Mouse (Mus musculus) gastrocnemius, postnatal 25 days (tissue): ENCODE data around the gene Khdc4. TPM values are rescaled to one million over a fixed set of nuclear protein-coding genes. Genes with fewer than 3 reads are reported as not detected.

ENCODE experiments used
- DNase-seq: peaks from one replicate; pipeline ENCODE4 v3.0.0; 2022
- total RNA-seq, 2 experiments: library from RNA; stranded (reverse); gene quantifications; 1 replicate in 1 of 2; 2 replicates in 1 of 2; pipeline ENCODE4 v1.2.3; 2021

The Khdc4 gene
- total RNA-seq, 2 experiments from 2014 or later, result 22.6 to 23.0 TPM

- DNase-seq, result peak; percentile 21
Measured at GRCm38 (mm10) chr3:88719098-88719497, 33.5 kb downstream of the Khdc4 start.

- DNase-seq, result no peak
Measured at GRCm38 (mm10) chr3:88736556-88736955, 51.0 kb downstream of the Khdc4 start.

DNA sequence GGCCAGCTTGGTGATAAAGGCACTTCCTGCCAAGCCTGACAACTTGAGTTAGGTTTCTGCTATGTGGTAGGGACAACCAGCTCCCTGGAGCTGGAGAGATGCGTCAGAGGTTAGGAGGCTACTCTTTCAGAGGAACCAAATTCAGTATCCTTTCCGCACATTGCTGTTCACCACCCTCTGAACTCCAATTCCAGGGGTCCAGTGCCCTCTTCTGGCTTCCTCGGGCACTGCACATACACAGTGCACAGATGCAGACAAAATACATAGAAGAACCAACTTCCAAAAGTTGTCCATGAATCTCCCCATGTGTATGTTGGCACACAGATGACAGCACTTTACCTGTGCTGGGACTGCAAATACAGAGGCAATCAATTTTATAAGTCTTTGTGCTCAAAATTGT, 53.0 kb downstream of the Khdc4 start:
- DNase-seq, result peak; percentile 34

GRCm38 (mm10) chr3:88740147-88740546, 54.5 kb downstream of the Khdc4 start:
- no peak for DNase-seq

DNA sequence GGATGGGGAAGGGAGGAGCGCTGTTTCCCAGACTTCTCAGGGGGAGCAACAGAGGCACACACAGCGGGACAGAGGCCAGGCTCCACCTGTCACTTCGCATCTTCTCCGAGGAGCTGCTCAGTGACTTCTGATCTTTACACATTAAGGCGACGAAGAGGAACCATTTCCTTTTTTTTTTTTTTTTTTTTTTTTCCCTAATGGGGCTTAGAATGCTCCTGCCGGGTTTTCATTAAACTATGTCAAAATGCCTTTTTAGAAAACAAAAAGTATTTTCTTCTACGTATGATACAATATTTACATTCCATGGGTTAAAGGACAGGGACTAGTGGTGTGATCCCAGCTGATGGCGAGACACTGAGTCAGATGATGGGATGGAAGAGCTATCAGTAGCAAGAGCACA, 59.9 kb downstream of the Khdc4 start:
- no peak for DNase-seq

DNA sequence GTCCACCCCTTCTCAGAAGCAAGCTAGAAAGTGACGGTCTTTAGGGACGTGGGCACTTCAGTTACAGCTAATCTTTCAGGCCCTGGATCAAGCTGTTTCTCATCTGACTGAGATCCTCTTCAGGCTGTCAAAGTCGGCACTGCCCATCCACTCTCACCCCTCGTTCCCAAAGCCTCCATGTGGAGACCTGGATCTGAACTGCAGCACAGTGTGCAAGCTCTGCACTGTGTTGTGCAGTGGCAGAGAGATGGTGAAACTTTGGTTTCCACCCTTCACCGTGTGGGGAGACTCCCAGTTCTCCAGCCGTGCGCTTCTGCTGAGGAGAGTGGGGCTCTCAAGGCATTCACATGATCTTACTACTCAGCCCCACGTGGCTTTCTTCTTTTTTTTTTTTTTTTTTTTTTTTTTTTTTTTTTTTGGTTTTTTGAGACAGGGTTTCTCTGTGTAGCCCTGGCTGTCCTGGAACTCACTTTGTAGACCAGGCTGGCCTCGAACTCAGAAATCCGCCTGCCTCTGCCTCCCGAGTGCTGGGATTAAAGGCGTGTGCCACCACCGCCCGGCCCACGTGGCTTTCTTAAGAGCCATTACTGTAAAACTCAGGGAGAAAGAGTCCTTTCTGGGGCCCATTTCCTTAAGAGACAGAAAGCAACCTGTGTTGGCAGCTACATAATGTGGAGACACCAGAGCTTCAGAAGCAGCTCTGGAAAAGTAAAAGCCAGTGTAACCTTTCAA, 60.7 kb downstream of the Khdc4 start:
- DNase-seq, result no peak

- DNase-seq, result no peak
Measured at GRCm38 (mm10) chr3:88746871-88747231, 61.2 kb downstream of the Khdc4 start.

DNA sequence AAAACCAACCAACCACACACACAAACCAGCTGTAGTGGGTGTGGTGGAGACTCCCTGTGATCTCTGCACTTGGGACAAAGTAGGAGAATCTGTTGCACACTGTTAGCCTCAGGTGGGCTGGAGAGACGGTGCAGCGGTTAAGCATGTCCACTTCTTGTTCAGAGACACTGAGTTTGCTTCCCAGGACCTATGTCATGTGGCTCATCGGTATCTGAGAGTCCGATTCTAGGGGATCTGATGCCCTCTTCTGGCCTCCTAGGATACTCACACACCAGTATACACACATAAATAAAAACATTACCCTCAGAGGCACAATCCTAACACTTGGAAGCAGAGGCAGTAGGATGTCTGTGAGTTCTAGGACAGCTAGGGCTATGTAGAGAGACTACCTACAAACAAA, 68.7 kb downstream of the Khdc4 start:
- no peak for DNase-seq

DNA sequence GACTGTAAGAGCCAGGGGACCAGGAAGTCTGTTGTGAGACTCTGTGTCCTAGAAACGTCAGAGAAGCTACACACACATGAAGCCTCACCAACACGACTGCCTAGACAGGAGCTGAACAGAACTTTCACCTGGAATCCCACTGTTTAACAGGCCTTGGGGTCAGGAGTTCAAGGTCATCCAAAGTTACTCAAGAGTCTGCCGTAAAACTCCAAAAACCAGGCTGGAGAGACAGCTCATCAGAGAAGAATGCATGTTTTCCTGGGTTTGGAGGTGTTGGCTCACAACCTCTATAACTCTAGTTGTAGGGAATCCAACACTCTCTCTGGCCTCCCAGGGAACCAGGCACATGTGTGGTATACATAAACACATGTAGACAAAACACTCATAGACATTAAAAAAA, 69.9 kb downstream of the Khdc4 start:
- no peak for DNase-seq

GRCm38 (mm10) chr3:88756276-88756675, 70.7 kb downstream of the Khdc4 start:
- no peak for DNase-seq

GRCm38 (mm10) chr3:88758045-88758500, 72.5 kb downstream of the Khdc4 start:
- DNase-seq, result peak; percentile 67

DNA sequence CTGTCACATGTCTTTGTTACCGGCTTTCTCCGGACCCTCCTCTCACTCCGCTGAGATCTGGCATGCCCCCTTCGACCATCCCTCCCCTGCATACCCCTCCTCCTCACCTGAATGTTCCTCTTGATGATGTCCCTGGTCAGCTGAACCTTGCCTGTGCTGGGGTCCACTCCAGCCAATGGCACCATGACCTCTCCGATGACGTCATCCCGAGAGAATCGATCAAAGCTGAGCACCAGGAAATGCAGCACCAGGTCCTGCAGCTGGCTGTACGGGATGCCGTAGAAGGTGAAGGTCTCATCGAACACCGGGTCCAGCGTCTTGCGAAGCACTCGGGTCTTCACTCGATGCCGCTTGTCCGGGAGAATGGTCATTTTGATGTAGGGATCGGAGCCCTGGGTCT, 76.0 kb downstream of the Khdc4 start:
- no peak for DNase-seq

GRCm38 (mm10) chr3:88762401-88762831, 76.8 kb downstream of the Khdc4 start:
- no peak for DNase-seq

Other genes starting within 250 kb of the Khdc4 start
- gene Sema4a, start 224.6 kb upstream of the Khdc4 start, total RNA-seq, result 1 to 10 TPM; 1.6 to 1.8 TPM
- 100 to 1,000 TPM in 1 of 2 experiments, 10 to 100 TPM in 1; 99.2 to 106 TPM for gene Lmna, start 175.8 kb upstream of the Khdc4 start, total RNA-seq
- gene Mex3a, start 153.4 kb upstream of the Khdc4 start, total RNA-seq, result under 1 TPM; 0.24 to 0.33 TPM
- gene Rab25, start 137.5 kb upstream of the Khdc4 start, total RNA-seq, result not detected
- gene Lamtor2, start 132.7 kb upstream of the Khdc4 start, total RNA-seq, result 10 to 100 TPM; 76.1 to 81.1 TPM
- 10 to 100 TPM; 59.6 to 67.2 TPM for gene Ubqln4, start 132.0 kb upstream of the Khdc4 start, total RNA-seq
- 10 to 100 TPM; 52.2 to 63.2 TPM for gene Ssr2, start 109.9 kb upstream of the Khdc4 start, total RNA-seq
- 10 to 100 TPM; 28.1 to 33.0 TPM for gene Arhgef2, start 79.8 kb upstream of the Khdc4 start, total RNA-seq
- not detected for gene Rxfp4, start 32.7 kb upstream of the Khdc4 start, total RNA-seq
- gene Rit1, start 31.0 kb downstream of the Khdc4 start, total RNA-seq, result 10 to 100 TPM; 18.4 to 18.7 TPM
- 1 to 10 TPM; 3.1 to 3.7 TPM for gene Syt11, start 89.4 kb downstream of the Khdc4 start, total RNA-seq
- gene Gon4l, start 149.4 kb downstream of the Khdc4 start, total RNA-seq, result 10 to 100 TPM; 11.7 to 12.4 TPM
- 1 to 10 TPM; 6.6 to 9.8 TPM for gene Msto1, start 228.2 kb downstream of the Khdc4 start, total RNA-seq